Mouse (Mus musculus): ENCODE measurements around the gene Pxmp4.

GRCm38 (mm10) chr2:154633876-154634644 is 30.6 kb upstream of the Pxmp4 start:
- TF ChIP-seq CTCF (IDR thresholded peaks at IDR 0.05; ENCODE audit: low read depth) = no peak
- TF ChIP-seq EP300 (IDR thresholded peaks at IDR 0.05; ENCODE audit: low read depth) = no peak
